Mouse (Mus musculus) myocyte (in vitro differentiated cells): ENCODE measurements around the gene Rem1.

Source experiments
- MAX ChIP-seq: IDR thresholded peaks from one replicate; pipeline ENCODE4 v1.6.1; 2011; ENCODE audit warnings: low read depth, mild to moderate bottlenecking, control low read depth
- MYOG ChIP-seq, 3 experiments: IDR thresholded peaks; one replicate each; pipeline ENCODE4 v1.6.1; 2011; ENCODE audit warnings: control low read depth in 2 of 3, low read depth in 2 of 3, mild to moderate bottlenecking in 2 of 3; ENCODE audit not compliant: insufficient read length in 2 of 3, control insufficient read depth in 1 of 3, insufficient read depth in 1 of 3
- POLR2A ChIP-seq: IDR thresholded peaks from one replicate; pipeline ENCODE4 v1.6.1; 2011; ENCODE audit warnings: low read depth, mild to moderate bottlenecking, control low read depth, moderate library complexity; ENCODE audit not compliant: insufficient read length
- USF1 ChIP-seq: IDR thresholded peaks from one replicate; pipeline ENCODE4 v1.6.1; 2011; ENCODE audit warnings: low read depth, mild to moderate bottlenecking, control low read depth, moderate library complexity

- no peak for TF ChIP-seq POLR2A
- TF ChIP-seq MYOG (IDR thresholded peaks at IDR 0.05; ENCODE audit: control insufficient read depth in 1 of 3, insufficient read depth in 1 of 3, insufficient read length in 2 of 3, low read depth in 2 of 3) = no peak
- TF ChIP-seq MAX = no peak
- TF ChIP-seq USF1 = no peak
These were observed 12.1 kb downstream of the Rem1 start for GRCm38 (mm10) chr2:152638865-152639264.
